Mouse (Mus musculus) heart, embryonic 14.5 days (tissue): ENCODE measurements at regions not wholly inside any gene's neighbourhood (a gene's known extent, or its start where the extent isn't known, plus 50 kb on each side); places are given as distances from the start of the nearest gene placed in this dataset. TPM values are rescaled to one million over a fixed set of nuclear protein-coding genes. Genes with fewer than 3 reads are reported as not detected.

Experiments used
- microRNA-seq: library from miRNA; unstranded; fragments of <30 nt; microRNA quantifications from one replicate; pipeline ENCODE4, GENCODE M21; 2016

Small RNA genes in the stretch of these regions (microRNA-seq; reads per million reads assigned to microRNA genes)
- gene Gm22566, result not detected
